Mouse (Mus musculus): Measurements from ENCODE around the gene Nxph4. TPM values are rescaled to one million over a fixed set of nuclear protein-coding genes. Genes with fewer than 3 reads are reported as not detected.

Gene Nxph4
- polyA plus RNA-seq, 1 experiment = 1.1 TPM

DNA sequence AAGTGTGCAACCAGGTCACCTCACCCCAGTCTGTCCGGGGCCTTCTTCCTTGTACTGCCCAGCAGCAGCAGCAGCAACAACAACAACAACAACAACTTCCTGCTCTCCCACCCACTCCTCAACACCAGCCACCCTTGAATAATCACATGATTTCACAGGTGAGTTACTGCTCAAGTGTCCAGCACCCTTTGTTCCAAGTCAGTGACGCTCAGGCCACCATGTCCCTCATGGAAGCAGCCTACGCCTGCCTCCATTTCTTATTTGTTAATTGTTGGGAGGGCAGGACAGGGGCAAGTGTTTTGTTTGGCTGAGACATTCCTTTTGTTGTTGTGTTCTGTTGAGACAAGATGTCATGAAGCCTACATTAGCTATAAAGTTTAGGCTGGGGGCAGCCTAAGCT, 57.8 kb downstream of the Nxph4 start:
- Histone ChIP-seq H3K27ac (ENCODE audit: insufficient read depth, low read length) (no peak overlapping the region), H3K4me1 (ENCODE audit: control insufficient read depth, insufficient read depth, low read length) (peaks cover 5% of the 10 kb centered on the region), H3K4me3 (ENCODE audit: insufficient read depth, low read length) (no peak overlapping the region)
- no peak for TF ChIP-seq CTCF (IDR thresholded peaks at IDR 0.05; ENCODE audit: borderline replicate concordance, insufficient read depth, low read length)
- TF ChIP-seq POLR2A (IDR thresholded peaks at IDR 0.05; ENCODE audit: low read depth, low read length) = no peak

Other genes with a start within 250 kb of the Nxph4 start
- 26.4 and 27.2 TPM in 2 replicates for gene Mbd6, start 245.5 kb downstream of the Nxph4 start, polyA plus RNA-seq (2011; ENCODE audit: insufficient read length, low read depth, missing spikeins)
- 105 and 110 TPM in 2 replicates for gene Mars, start 222.8 kb downstream of the Nxph4 start, polyA plus RNA-seq (2011; ENCODE audit: insufficient read length, low read depth, missing spikeins)
- gene Arhgap9, start 212.6 kb downstream of the Nxph4 start, polyA plus RNA-seq (2011; ENCODE audit: insufficient read length, low read depth, missing spikeins) = 0.18 TPM in 1 of 2 replicates, not detected in the other
- gene Gli1, start 192.6 kb downstream of the Nxph4 start, polyA plus RNA-seq (2011; ENCODE audit: insufficient read length, low read depth, missing spikeins) = 0.43 and 0.84 TPM in 2 replicates
- not detected in 2 replicates for gene Inhbe, start 180.1 kb downstream of the Nxph4 start, polyA plus RNA-seq (2011; ENCODE audit: insufficient read length, low read depth, missing spikeins)
- gene Inhbc, start 164.1 kb downstream of the Nxph4 start, polyA plus RNA-seq (2011; ENCODE audit: insufficient read length, low read depth, missing spikeins) = not detected in 2 replicates
- 99.2 and 118 TPM in 2 replicates for gene R3hdm2, start 154.2 kb downstream of the Nxph4 start, polyA plus RNA-seq (2011; ENCODE audit: insufficient read length, low read depth, missing spikeins)
- 3.9 TPM in 2 replicates for gene Stac3, start 32.9 kb downstream of the Nxph4 start, polyA plus RNA-seq (2011; ENCODE audit: insufficient read length, low read depth, missing spikeins)
- gene Ndufa4l2, start 19.6 kb downstream of the Nxph4 start, polyA plus RNA-seq (2011; ENCODE audit: insufficient read length, low read depth, missing spikeins) = 1.4 and 3.4 TPM in 2 replicates
- 147 and 169 TPM in 2 replicates for gene Shmt2, start 12.1 kb downstream of the Nxph4 start, polyA plus RNA-seq (2011; ENCODE audit: insufficient read length, low read depth, missing spikeins)
- 387 and 453 TPM in 2 replicates for gene Lrp1, start 86.6 kb upstream of the Nxph4 start, polyA plus RNA-seq (2011; ENCODE audit: insufficient read length, low read depth, missing spikeins)
- gene Stat6, start 108.4 kb upstream of the Nxph4 start, polyA plus RNA-seq (2011; ENCODE audit: insufficient read length, low read depth, missing spikeins) = 55.1 and 55.8 TPM in 2 replicates
- 8.5 and 10.6 TPM in 2 replicates for gene Nemp1, start 132.3 kb upstream of the Nxph4 start, polyA plus RNA-seq (2011; ENCODE audit: insufficient read length, low read depth, missing spikeins)
- 69.7 and 77.8 TPM in 2 replicates for gene Nab2, start 134.0 kb upstream of the Nxph4 start, polyA plus RNA-seq (2011; ENCODE audit: insufficient read length, low read depth, missing spikeins)
- gene Myo1a, start 170.6 kb upstream of the Nxph4 start, polyA plus RNA-seq (2011; ENCODE audit: insufficient read length, low read depth, missing spikeins) = 0.51 TPM in 1 of 2 replicates, not detected in the other
- not detected in 2 replicates for gene Tac2, start 189.9 kb upstream of the Nxph4 start, polyA plus RNA-seq (2011; ENCODE audit: insufficient read length, low read depth, missing spikeins)
- gene Zbtb39, start 205.0 kb upstream of the Nxph4 start, polyA plus RNA-seq (2011; ENCODE audit: insufficient read length, low read depth, missing spikeins) = 5.4 and 5.8 TPM in 2 replicates
- not detected in 2 replicates for gene Gpr182, start 217.2 kb upstream of the Nxph4 start, polyA plus RNA-seq (2011; ENCODE audit: insufficient read length, low read depth, missing spikeins)
- 0.17 and 0.30 TPM in 2 replicates for gene Rdh1, start 225.2 kb upstream of the Nxph4 start, polyA plus RNA-seq (2011; ENCODE audit: insufficient read length, low read depth, missing spikeins)
- not detected in 2 replicates for gene Rdh16f1, start 225.2 kb upstream of the Nxph4 start, polyA plus RNA-seq (2011; ENCODE audit: insufficient read length, low read depth, missing spikeins)
- gene Rdh9, start 241.8 kb upstream of the Nxph4 start, polyA plus RNA-seq (2011; ENCODE audit: insufficient read length, low read depth, missing spikeins) = 0.76 and 0.78 TPM in 2 replicates